Mouse (Mus musculus) embryonic facial prominence, embryonic 13.5 days (tissue): ENCODE data around the gene Olfr896-ps1. TPM values are rescaled to one million over a fixed set of nuclear protein-coding genes. Genes with fewer than 3 reads are reported as not detected.

Experiments
- ATAC-seq: fragments of 200-750 bp; cut with Nextera tagmentation; 2 replicates; pipeline ENCODE4 v1.8.0; 2017; ENCODE audit warnings: low read depth; ENCODE audit not compliant: insufficient number of reproducible peaks, insufficient read depth, low FRiP score, low TSS enrichment
- H3K27ac ChIP-seq: fragments of 300-500 bp; sonication (generic); 2 replicates; pipeline ENCODE4 v1.5.1; 2015; ENCODE audit warnings: moderate library complexity, mild to moderate bottlenecking, inconsistent platforms
- H3K27me3 ChIP-seq: fragments of 300-500 bp; sonication (generic); 2 replicates; pipeline ENCODE4 v1.6.1; 2015; ENCODE audit warnings: mild to moderate bottlenecking, inconsistent platforms
- H3K36me3 ChIP-seq: fragments of 300-500 bp; sonication (generic); 2 replicates; pipeline ENCODE4 v1.6.1; 2015; ENCODE audit warnings: mild to moderate bottlenecking, inconsistent platforms
- H3K4me1 ChIP-seq: fragments of 300-500 bp; sonication (generic); 2 replicates; pipeline ENCODE4 v1.6.1; 2015; ENCODE audit warnings: inconsistent platforms
- H3K4me2 ChIP-seq: fragments of 300-500 bp; sonication (generic); 2 replicates; pipeline ENCODE4 v1.6.1; 2015; ENCODE audit warnings: moderate library complexity, mild to moderate bottlenecking, inconsistent platforms
- H3K4me3 ChIP-seq: fragments of 300-500 bp; sonication (generic); 2 replicates; pipeline ENCODE4 v1.5.1; 2015; ENCODE audit warnings: mild to moderate bottlenecking, inconsistent platforms
- H3K9ac ChIP-seq: fragments of 300-500 bp; sonication (generic); 2 replicates; pipeline ENCODE4 v1.6.1; 2015; ENCODE audit warnings: mild to moderate bottlenecking, inconsistent platforms
- H3K9me3 ChIP-seq: fragments of 300-500 bp; sonication (generic); 2 replicates; pipeline ENCODE4 v1.6.1; 2016; ENCODE audit warnings: inconsistent platforms
- WGBS: fragments of 180-500 bp; shearing (Covaris S2); methylation state at CpG from one replicate; pipeline ENCODE4 v1.1.7; 2015; ENCODE audit warnings: mixed read lengths; 5-methylcytosine and 5-hydroxymethylcytosine counted together
- polyA plus RNA-seq: library from polyadenylated mRNA; unstranded; fragments of >200 nt; fragmentation: Nextera tagmentation; extraction: Ambion mirVana; gene quantifications from 2 replicates; pipeline ENCODE4 v1.2.1, GENCODE M21; 2015

Gene Olfr896-ps1
- not detected in 2 replicates for polyA plus RNA-seq

DNA sequence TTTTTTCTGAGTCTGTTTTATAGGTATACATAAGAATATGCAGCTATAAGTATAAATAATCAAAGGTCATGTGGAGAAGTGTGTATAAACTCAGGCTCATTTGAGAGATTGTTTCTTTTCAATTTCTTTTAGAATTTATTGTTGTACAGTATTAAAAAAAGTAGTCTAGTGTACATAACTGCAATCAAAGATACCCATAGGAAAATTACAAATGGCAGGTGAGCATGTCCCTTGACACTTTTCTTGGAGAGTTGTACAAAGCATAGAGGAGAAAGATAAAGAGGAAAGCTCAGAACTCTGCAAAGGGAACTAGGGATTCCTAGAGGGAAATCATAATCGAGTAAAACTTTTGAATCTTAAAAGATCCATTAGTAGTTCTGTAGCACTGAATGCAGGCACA lies at the start of gene Olfr896-ps1:
TSS of gene Olfr896-ps1 (plus strand) at position 301 of the 400 bp plus-strand sequence.
- Histone ChIP-seq H3K27ac (no peak within 1 kb of the TSS), H3K4me2 (no peak within 1 kb of the TSS), H3K9me3 (no peaks in the 10 kb centered on the region), H3K4me3 (no peak within 1 kb of the TSS), H3K4me1 (no peaks in the 10 kb centered on the region), H3K9ac (no peak within 1 kb of the TSS), H3K27me3 (no peaks in the 10 kb centered on the region), H3K36me3 (no peaks in the 10 kb centered on the region)
- no peak for ATAC-seq
- WGBS, result 74% methylated on average over 1 of the region's 1 CpGs

DNA sequence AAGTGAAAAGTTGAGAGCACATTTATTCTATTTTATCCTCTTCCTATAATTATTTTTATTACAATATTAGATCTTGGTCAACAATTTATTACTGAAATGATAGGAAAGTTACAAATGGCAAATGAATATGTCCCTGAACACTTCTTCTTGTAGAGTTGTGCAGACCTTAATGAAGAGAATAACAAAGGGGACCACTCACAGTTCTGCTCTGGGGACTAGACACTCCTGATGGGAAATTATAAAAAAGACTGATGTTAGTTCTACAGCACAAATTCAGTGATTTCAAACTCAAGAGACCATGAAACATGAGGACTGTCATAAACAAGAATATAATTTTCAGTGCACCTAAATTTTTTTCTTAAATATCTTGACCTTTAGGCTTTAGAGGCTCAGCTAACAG lies 38.4 kb upstream of the Olfr896-ps1 start, which contains the start of gene Olfr143:
TSS of gene Olfr143 (plus strand) at position 301 of the 400 bp plus-strand sequence.
- H3K36me3 ChIP-seq, result no peaks in the 10 kb centered on the region
- H3K27me3 ChIP-seq, result no peaks in the 10 kb centered on the region
- H3K4me1 ChIP-seq, result no peaks in the 10 kb centered on the region
- H3K9ac ChIP-seq, result no peak within 1 kb of the TSS
- no peak within 1 kb of the TSS for H3K4me2 ChIP-seq
- no peak for ATAC-seq
- no peaks in the 10 kb centered on the region for H3K9me3 ChIP-seq
- no peak within 1 kb of the TSS for H3K27ac ChIP-seq
- no peak within 1 kb of the TSS for H3K4me3 ChIP-seq

DNA sequence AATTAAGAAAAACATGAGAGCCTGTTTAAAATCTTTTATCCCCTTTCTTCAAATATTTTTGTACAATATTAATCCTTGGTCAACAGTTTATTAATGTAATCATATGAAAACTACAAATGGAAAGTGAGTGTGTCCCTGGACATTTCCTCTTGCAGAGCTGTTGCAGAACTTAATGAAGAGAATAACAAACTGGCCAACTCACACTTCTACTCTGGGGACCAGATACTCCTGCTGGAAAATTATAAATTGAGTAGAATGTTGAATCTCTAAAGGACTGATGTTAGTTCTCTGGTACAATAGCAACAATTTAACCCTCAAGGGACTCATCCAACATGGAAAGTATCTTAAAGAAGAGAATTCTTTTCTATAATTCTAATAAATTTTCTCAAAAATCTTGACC lies 23.4 kb upstream of the Olfr896-ps1 start, which contains the start of gene Olfr895:
TSS of gene Olfr895 (plus strand) at position 301 of the 400 bp plus-strand sequence.
- no peak within 1 kb of the TSS for H3K4me3 ChIP-seq
- ATAC-seq, result no peak
- H3K9me3 ChIP-seq, result no peaks in the 10 kb centered on the region
- H3K4me1 ChIP-seq, result no peaks in the 10 kb centered on the region
- no peaks in the 10 kb centered on the region for H3K36me3 ChIP-seq
- H3K27ac ChIP-seq, result no peak within 1 kb of the TSS
- no peak within 1 kb of the TSS for H3K9ac ChIP-seq
- no peak within 1 kb of the TSS for H3K4me2 ChIP-seq
- no peaks in the 10 kb centered on the region for H3K27me3 ChIP-seq

DNA sequence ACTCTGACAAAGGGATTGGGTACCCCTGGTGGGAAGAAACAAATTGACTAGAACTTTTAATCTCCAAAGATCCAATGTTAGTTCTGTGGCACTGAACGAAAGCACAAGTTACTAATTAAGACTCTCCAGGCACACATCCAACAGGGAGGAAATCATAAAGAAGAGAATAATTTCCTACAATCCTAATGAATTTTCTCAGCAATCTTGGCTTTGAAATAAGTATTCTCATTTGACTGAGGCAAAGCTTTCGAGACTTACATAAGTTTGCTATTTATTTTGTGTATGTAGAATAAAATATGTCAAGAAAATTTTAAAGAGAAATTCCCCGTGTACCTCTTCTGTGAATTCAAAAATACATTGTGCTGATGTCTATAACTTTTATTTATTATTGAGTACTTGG lies 37.9 kb downstream of the Olfr896-ps1 start, which contains the start of gene Olfr25:
TSS of gene Olfr25 (plus strand) at position 301 of the 400 bp plus-strand sequence.
- no peaks in the 10 kb centered on the region for H3K27me3 ChIP-seq
- no peak within 1 kb of the TSS for H3K4me3 ChIP-seq
- no peak within 1 kb of the TSS for H3K27ac ChIP-seq
- no peak within 1 kb of the TSS for H3K9ac ChIP-seq
- H3K4me2 ChIP-seq, result no peak within 1 kb of the TSS
- H3K4me1 ChIP-seq, result no peaks in the 10 kb centered on the region
- no peak for ATAC-seq
- H3K36me3 ChIP-seq, result no peaks in the 10 kb centered on the region
- 75% methylated on average over 3 of the region's 3 CpGs for WGBS
- no peaks in the 10 kb centered on the region for H3K9me3 ChIP-seq

Other genes with a start within 250 kb of the Olfr896-ps1 start
- gene Olfr884, start 244.6 kb upstream of the Olfr896-ps1 start, polyA plus RNA-seq, result 0.18 TPM in 1 of 2 replicates, not detected in the other
- gene Olfr885, start 229.8 kb upstream of the Olfr896-ps1 start, polyA plus RNA-seq, result not detected in 2 replicates
- not detected in 2 replicates for gene Olfr887, start 207.0 kb upstream of the Olfr896-ps1 start, polyA plus RNA-seq
- not detected in 2 replicates for gene Olfr888, start 183.0 kb upstream of the Olfr896-ps1 start, polyA plus RNA-seq
- gene Olfr889, start 175.9 kb upstream of the Olfr896-ps1 start, polyA plus RNA-seq, result 0.04 and 0.11 TPM in 2 replicates
- not detected in 2 replicates for gene Olfr890, start 148.6 kb upstream of the Olfr896-ps1 start, polyA plus RNA-seq
- not detected in 2 replicates for gene Olfr891, start 110.3 kb upstream of the Olfr896-ps1 start, polyA plus RNA-seq
- gene Olfr893, start 82.7 kb upstream of the Olfr896-ps1 start, polyA plus RNA-seq, result 0.14 TPM in 1 of 2 replicates, not detected in the other
- not detected in 2 replicates for gene Olfr894, start 73.1 kb upstream of the Olfr896-ps1 start, polyA plus RNA-seq
- not detected in 2 replicates for gene Olfr143, start 38.3 kb upstream of the Olfr896-ps1 start, polyA plus RNA-seq
- not detected in 2 replicates for gene Olfr895, start 23.3 kb upstream of the Olfr896-ps1 start, polyA plus RNA-seq
- gene Olfr25, start 38.0 kb downstream of the Olfr896-ps1 start, polyA plus RNA-seq, result not detected in 2 replicates
- not detected in 2 replicates for gene Olfr898, start 57.3 kb downstream of the Olfr896-ps1 start, polyA plus RNA-seq
- gene Olfr250, start 75.8 kb downstream of the Olfr896-ps1 start, polyA plus RNA-seq, result not detected in 2 replicates
- gene Olfr251, start 86.0 kb downstream of the Olfr896-ps1 start, polyA plus RNA-seq, result not detected in 2 replicates
- gene Olfr147, start 110.6 kb downstream of the Olfr896-ps1 start, polyA plus RNA-seq, result not detected in 2 replicates
- gene Olfr901, start 138.3 kb downstream of the Olfr896-ps1 start, polyA plus RNA-seq, result not detected in 2 replicates
- not detected in 2 replicates for gene Olfr902, start 156.5 kb downstream of the Olfr896-ps1 start, polyA plus RNA-seq
- not detected in 2 replicates for gene Olfr904, start 172.0 kb downstream of the Olfr896-ps1 start, polyA plus RNA-seq
- not detected in 2 replicates for gene Olfr905, start 180.0 kb downstream of the Olfr896-ps1 start, polyA plus RNA-seq
- not detected in 2 replicates for gene Olfr906, start 196.0 kb downstream of the Olfr896-ps1 start, polyA plus RNA-seq
- not detected in 2 replicates for gene Olfr907, start 204.7 kb downstream of the Olfr896-ps1 start, polyA plus RNA-seq
- not detected in 2 replicates for gene Olfr911-ps1, start 230.5 kb downstream of the Olfr896-ps1 start, polyA plus RNA-seq
- gene Olfr910, start 246.7 kb downstream of the Olfr896-ps1 start, polyA plus RNA-seq, result not detected in 2 replicates